Comparison of ENCODE assay signal across 12 mouse cellular contexts in genomic region chr7:69062094-69062493, GRCm38 (mm10).
DNase-seq lines count a peak whose midpoint lies in the region; ATAC-seq lines count a peak whose summit lies in the region.
"Had no signal": no experiment of that assay in that cellular context is flagged by ENCODE, and none has a peak within 500 bp of the region (broad histone marks: within the 10 kb centered on the region; RNA-seq: fewer than 3 reads in every experiment).

No protein-coding gene starts in this region.

- no peak overlapping the region for H3K4me2 ChIP-seq in forebrain, embryonic 15.5 days (replicated peaks)
- H3K4me2 ChIP-seq in limb, embryonic 11.5 days (ENCODE audit: low read depth, severe bottlenecking) = no peak overlapping the region
- H3K4me2 ChIP-seq: lung, embryonic 15.5 days; stomach, embryonic 15.5 days had no signal

- DNase-seq in layer of hippocampus, adult 18-20 months (ENCODE audit: low spot score in 2 of 2) = peak; percentile 4 to 5
- no peak for DNase-seq in layer of hippocampus, postnatal 25 days (ENCODE audit: extremely low spot score in 1 of 2, low spot score in 1 of 2)
- peak; percentile 46 for DNase-seq in limb, embryonic 11.5 days (ENCODE audit: low spot score)
- DNase-seq in right cerebral cortex, postnatal 10 days (ENCODE audit: low spot score in 2 of 2) = peak; percentile 38 to 48
- no peak for DNase-seq in kidney, postnatal 10 days
- DNase-seq in MN1 (ENCODE audit: low spot score) = no peak
- DNase-seq in lung, postnatal 10 days = no peak

- H3K4me3 ChIP-seq in forebrain, embryonic 15.5 days = no peak overlapping the region
- H3K4me3 ChIP-seq in limb, embryonic 11.5 days (ENCODE audit: low read depth, low read length) = no peak overlapping the region
- H3K4me3 ChIP-seq: left cerebral cortex, adult 2 months; lung, embryonic 15.5 days; stomach, embryonic 15.5 days had no signal

- no peak overlapping the region for H3K9ac ChIP-seq in forebrain, embryonic 15.5 days (replicated peaks)
- H3K9ac ChIP-seq in limb, embryonic 11.5 days (ENCODE audit: low read length) = no peak overlapping the region
- H3K9ac ChIP-seq: lung, embryonic 15.5 days; stomach, embryonic 15.5 days had no signal

- H3K4me1 ChIP-seq in forebrain, embryonic 15.5 days = peaks cover 22% of the 10 kb centered on the region
- H3K4me1 ChIP-seq in limb, embryonic 11.5 days (ENCODE audit: control insufficient read depth, insufficient read depth, low read length) = no peaks in the 10 kb centered on the region
- H3K4me1 ChIP-seq: lung, embryonic 15.5 days; stomach, embryonic 15.5 days had no signal

- no peaks in the 10 kb centered on the region for H3K36me3 ChIP-seq in forebrain, embryonic 15.5 days
- no peaks in the 10 kb centered on the region for H3K36me3 ChIP-seq in limb, embryonic 11.5 days (ENCODE audit: control insufficient read depth, insufficient read depth, low read length)
- H3K36me3 ChIP-seq: lung, embryonic 15.5 days; stomach, embryonic 15.5 days had no signal

- H3K27me3 ChIP-seq in forebrain, embryonic 15.5 days = no peaks in the 10 kb centered on the region
- H3K27me3 ChIP-seq in limb, embryonic 11.5 days (ENCODE audit: control insufficient read depth, insufficient read depth, low read length) = no peaks in the 10 kb centered on the region
- H3K27me3 ChIP-seq: lung, embryonic 15.5 days; stomach, embryonic 15.5 days had no signal

- WGBS in forebrain, embryonic 15.5 days = 12% methylated on average over 8 of the region's 8 CpGs
- WGBS in limb, embryonic 11.5 days = 36% methylated on average over 8 of the region's 8 CpGs

- H3K27ac ChIP-seq in forebrain, embryonic 15.5 days (replicated peaks) = peak overlapping the region; percentile 69; the same call in 1 of the 2 replicates
- H3K27ac ChIP-seq in limb, embryonic 11.5 days (replicated peaks; ENCODE audit: low read depth, low read length) = no peak overlapping the region
- H3K27ac ChIP-seq: left cerebral cortex, adult 2 months; lung, embryonic 15.5 days; stomach, embryonic 15.5 days had no signal

- peak; percentile 91 for ATAC-seq in forebrain, embryonic 15.5 days (replicated peaks)
- no peak for ATAC-seq in limb, embryonic 11.5 days (ENCODE audit: insufficient number of reproducible peaks, low FRiP score, low TSS enrichment, low read depth)
- ATAC-seq: activated CD4-positive, CD25-positive, alpha-beta regulatory T cell, adult 4 months had no signal

- H3K9me3 ChIP-seq in forebrain, embryonic 15.5 days = no peaks in the 10 kb centered on the region
- no peaks in the 10 kb centered on the region for H3K9me3 ChIP-seq in limb, embryonic 11.5 days (ENCODE audit: control insufficient read depth, low read length)
- H3K9me3 ChIP-seq: lung, embryonic 15.5 days; stomach, embryonic 15.5 days had no signal

Comparison
In these comparisons a context has a peak if more than half of its experiments do, and no peak if none do; other contexts are left out.
1. DNase-seq: peak in layer of hippocampus, adult 18-20 months (2 of 2), limb, embryonic 11.5 days (single experiment) and right cerebral cortex, postnatal 10 days (2 of 2); none in layer of hippocampus, postnatal 25 days (0 of 2), kidney, postnatal 10 days (single experiment), MN1 (single experiment) and lung, postnatal 10 days (single experiment).